Mouse (Mus musculus) regulatory T cell (primary cell): ENCODE measurements around the gene Pgm2l1.

Source experiments
- in situ Hi-C: fragments of 300-600 bp; cut with MboI, MseI; formaldehyde crosslinking; loops from one replicate; pipeline ENCODE4 v1.15.1; 2025; ENCODE audit warnings: high pct_unique_total_duplicates

Gene Pgm2l1

DNA sequence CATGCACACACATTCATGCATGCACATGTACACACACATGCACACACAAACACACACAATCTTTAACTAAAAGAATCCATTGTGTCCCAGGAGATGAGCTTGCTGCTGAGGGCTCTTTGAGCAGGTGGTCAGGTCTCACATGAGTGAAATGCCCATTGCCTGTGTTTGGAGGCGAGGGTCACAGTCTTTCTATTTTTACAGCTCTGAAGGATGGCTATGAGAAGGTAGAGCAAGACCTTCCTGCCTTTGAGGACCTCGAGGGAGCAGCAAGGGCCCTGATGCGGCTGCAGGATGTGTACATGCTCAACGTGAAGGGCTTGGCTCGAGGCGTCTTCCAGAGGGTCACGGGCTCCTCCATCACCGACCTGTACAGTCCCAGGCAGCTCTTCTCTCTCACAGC is 66.4 kb downstream of the Pgm2l1 start:
- in situ Hi-C loops = no loop called here

DNA sequence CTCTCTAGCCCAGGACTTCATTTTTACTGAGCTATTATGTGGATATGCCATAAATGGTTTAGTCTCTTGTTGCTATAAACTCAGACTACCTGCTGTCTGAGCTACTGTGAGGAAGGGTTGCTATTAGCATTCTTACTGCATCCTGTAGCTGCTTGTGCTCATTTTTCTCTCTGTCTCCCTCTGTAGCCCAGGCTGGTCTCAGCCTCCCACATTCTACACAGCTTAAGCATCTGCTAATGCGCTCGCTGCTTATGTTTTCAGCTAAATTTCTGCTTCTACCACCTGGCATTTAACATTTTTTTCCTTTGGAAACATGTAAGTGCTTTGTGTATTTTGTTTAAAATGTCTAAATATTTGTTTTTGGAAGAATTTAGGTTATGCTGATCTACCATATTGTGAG is 68.6 kb downstream of the Pgm2l1 start:
- in situ Hi-C loops = no loop called here

DNA sequence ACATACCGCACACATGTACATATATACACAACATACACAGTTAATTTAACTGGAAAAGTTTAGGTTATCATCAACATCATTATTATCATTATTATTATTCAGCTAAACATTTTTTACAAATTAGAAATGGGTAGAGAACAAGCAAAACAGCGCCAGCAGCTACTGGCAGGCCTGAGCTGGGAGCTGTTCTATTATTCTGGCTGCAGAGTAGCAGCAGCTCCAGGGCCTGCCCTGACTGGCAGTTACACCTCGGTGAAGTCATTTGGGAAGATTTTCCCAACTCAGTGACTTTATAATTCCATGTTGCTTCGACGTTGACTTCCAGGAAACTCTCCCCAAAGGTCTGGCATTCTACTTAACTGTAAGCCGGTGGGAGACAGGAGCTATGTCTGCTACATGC is 69.5 kb downstream of the Pgm2l1 start:
- in situ Hi-C loops = no loop called here

DNA sequence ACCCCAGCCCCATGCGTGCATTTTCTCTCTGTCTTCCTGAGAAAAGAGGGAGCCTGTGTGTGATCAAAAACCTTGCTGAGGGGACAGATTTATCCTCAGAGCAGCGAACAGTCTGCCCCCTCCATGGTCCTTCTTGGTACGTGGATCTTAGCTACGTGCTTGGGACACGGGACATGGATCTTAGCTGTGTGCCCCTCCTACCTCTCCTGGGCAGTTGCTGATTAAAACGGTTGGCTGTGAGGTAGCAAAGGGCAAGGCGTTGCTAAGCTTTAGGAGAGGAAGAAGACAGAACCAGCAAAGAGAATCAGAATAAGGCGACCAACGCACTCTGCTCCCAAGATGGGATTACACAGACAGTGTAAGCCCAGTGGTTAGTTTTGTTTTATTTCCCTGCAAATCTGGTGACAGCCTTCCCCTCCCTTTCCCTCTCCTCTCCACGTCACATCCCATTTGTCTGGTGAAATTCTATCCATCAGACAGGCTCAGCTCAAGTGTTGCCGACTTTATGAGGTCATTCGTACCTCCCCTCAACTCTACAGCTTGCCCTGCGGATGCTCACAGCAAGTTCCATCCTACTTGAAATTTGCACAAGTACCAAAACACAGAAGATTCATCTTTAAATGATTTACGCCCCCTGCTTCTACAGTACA is 71.8 kb downstream of the Pgm2l1 start:
- in situ Hi-C loops = no loop called here

DNA sequence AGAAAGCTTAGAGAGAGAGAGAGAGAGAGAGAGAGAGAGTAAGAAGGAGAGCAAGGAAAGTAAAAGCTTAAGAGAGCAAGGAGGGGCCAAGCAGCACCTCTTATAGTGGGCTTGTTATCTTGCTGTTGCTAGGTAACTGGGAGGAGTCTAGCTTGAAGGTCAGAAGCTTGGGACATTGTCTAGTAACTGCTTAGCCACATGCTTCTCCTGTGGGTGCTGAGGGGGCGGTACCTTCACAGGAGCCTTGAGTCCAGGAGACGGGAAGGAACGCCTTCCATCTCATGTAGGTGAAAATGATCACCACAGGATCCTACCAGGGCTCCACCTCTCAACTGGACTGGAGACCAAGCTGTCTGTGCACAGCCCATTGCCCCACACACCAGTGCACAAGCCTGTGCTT is 74.2 kb downstream of the Pgm2l1 start:
- in situ Hi-C loops = no loop called here

DNA sequence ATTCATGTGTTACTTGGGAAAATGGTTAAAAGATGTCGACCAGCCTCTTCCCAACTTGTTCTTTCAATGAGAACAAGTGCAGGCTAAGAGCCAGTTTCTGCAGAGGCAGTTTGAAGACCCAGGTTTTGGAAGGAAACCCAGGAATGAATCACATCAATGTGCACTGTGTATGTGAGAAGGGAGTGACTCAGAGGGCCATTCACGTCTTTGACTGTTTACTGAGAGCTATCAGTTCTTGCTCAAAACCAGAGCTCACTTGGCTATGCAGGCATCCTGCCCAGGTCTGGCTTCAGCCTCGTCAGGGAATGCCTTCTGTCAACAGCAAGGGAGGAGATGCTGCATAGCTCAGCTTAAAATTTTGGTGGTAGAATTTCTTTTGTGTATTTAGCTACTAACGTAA is 75.1 kb downstream of the Pgm2l1 start:
- in situ Hi-C loops = no loop called here

DNA sequence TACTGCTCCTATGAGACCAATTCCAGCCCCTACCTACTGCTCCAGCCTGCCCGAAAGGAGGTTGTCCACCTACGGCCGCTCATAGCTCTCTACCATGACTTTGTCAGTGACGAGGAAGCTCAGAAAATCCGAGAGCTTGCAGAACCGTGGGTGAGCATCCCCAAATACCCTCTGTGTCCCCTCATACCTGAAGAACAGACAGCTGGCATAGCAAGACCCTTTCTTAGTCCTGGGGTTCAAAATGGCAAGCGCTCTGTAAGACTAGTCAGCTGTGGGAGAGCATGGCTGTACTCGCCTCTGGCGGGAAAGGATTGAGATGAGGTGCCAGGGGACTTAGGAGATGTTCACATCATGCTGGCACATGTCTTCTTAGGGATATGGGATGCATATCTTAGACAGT is 78.7 kb downstream of the Pgm2l1 start:
- in situ Hi-C loops = no loop called here

DNA sequence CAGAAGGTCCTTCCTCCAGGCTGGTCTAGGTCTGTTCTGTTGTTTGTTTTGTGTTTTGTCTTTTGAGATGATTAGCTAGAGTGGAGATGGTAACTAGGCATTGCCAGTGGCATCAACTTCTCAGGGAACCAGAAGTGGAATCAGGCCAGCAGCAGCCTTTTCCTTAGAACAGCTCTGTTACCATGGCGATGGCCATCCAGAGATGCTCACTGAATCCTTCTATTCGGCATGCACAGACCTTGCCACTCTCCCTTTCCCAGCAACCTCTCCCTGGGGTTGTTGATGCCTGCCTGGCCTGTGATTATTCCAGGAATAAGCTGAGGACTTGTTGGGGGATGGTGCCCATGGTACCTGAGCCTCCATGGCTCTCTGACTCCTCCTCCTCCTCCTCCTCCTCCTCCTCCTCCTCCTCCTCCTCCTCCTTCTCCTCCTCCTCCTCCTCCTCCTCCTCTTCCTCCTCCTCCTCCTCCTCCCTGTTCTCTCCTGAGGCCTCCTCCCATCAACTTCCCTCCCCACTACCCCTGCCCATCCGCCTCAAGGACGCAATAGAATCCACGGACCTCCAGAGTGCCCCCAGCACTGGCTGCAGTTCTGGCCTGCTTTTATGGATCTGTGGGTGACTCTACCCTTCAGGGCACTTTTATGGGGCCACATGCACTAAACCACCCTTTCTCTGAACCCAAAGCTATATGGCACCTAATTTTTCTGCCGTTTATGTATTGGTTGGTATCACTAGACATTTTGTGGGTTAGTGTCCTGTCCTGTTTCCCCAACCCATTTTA is 80.9 kb downstream of the Pgm2l1 start:
- in situ Hi-C loops = no loop called here

DNA sequence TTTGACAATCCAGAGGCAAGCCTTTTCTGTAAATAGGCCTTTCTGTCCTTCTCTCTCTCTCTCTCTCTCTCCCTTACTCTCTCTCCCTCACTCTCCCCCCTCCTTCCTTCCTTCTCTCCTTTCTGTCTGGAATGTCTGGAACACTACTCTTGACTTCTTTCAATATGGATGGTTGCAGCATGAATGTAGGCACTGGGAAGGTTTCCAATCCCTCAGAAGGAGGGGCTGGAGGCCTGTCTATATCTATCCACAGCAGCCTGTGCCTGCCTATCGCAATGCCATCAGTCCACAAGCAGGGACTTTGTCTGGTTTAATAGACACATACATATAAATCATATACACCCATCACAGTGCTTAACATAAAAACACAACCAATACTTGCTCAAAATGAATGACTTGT is 82.0 kb downstream of the Pgm2l1 start:
- in situ Hi-C loops = no loop called here

DNA sequence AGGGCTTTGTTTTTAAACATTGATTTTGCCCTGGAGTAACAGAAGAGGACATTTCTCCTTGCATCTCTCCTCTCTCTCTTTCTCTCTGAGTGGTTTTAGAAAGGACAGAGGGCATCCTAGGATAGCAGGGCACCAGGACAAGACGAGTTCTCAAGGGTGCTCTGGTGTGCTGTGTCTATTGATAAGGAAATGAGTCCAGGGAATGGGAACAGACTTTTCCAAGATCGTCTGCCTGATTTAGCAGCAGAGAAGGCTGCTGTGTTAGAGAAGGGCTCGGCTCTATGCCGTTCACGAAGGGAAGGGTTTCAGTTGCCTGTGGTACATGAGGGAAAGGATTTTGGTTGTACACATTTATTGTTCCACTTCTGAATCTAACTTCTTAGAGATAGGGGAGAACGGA is 82.5 kb downstream of the Pgm2l1 start:
- in situ Hi-C loops = loop anchor here (10.0 kb wide), 1 partner anchor 1465 kb away; no protein-coding TSS in a partner anchor

DNA sequence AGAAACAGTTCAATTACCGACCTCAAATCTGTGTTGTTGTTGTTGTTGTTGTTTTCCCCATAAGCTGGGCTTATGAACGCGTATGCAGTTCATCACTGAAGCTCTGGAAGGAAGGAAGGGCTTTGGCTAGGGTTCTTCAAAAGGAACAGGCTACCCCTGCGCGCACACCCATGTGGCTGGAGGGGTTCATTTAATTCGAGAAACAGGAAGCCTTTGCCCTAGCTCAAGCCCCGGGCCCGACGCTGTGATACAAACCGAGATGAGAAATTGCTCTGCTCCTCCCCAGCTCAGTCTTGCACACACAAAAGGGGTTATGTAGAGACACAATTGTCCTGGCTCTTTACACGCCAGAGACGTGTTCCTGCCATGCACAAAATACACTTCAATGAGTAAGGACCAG is 83.1 kb downstream of the Pgm2l1 start:
- in situ Hi-C loops = loop anchor here (10.0 kb wide), 1 partner anchor 1465 kb away; no protein-coding TSS in a partner anchor

DNA sequence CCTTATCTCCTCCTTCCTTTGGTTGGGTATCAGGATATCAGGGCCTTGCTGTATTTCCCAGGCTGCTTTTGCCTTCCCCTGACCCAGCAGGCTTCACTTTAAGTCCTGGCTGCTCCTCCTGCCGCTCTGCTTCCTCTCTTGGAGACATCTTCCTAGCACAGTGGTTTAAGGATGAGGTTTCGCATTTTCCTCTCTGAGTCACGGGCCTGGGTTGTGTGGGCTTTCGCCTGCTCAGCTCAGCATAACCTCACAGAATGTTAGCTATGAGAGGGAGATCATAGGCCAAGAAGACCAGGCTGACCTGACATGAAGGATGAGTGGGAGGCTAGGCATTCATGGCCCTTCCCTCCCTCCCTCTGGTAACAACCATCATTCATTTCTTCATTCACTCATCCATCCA is 85.5 kb downstream of the Pgm2l1 start:
- in situ Hi-C loops = loop anchor here (10.0 kb wide), 1 partner anchor 1468 kb away; no protein-coding TSS in a partner anchor

DNA sequence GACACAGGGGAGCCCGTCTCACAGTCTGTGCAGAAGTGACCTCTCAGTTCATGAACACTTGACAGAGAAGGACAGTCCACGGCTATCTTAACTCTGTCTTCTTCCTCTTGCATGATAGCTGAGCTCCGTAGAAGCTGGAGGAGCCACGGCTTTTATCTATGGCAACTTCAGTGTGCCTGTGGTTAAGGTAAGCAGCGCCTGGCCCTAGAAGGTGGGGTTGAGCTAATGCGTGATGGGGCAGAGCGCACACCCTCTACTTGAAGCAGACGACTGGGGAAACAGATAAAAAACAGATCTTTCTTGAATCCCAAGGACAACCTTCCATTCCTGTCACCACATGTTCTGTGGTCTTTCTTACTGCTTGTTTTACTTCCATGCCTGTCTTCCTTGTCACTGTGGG is 89.7 kb downstream of the Pgm2l1 start:
- in situ Hi-C loops = loop anchor here (10.0 kb wide), 1 partner anchor 1472 kb away; no protein-coding TSS in a partner anchor

DNA sequence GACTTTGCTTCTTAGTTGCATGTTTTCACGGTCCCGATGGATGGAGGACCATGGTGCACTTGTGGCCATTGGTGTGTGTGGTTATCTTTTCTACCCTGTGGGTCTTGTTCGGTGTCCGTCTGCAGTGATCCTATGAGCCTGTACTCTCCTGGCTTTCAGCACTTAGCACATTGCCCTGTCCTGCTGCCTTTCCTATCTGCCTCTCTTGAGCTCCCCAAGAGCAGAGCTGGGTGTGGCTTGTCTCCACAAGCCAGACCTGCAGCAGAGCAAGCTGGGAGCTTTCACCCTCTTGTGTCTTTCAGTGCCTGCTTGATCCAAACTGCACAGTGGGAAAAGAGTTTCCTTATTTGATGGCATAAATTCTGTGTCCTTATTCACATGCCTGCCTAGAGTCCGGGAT is 90.3 kb downstream of the Pgm2l1 start:
- in situ Hi-C loops = loop anchor here (10.0 kb wide), 1 partner anchor 1473 kb away; no protein-coding TSS in a partner anchor

DNA sequence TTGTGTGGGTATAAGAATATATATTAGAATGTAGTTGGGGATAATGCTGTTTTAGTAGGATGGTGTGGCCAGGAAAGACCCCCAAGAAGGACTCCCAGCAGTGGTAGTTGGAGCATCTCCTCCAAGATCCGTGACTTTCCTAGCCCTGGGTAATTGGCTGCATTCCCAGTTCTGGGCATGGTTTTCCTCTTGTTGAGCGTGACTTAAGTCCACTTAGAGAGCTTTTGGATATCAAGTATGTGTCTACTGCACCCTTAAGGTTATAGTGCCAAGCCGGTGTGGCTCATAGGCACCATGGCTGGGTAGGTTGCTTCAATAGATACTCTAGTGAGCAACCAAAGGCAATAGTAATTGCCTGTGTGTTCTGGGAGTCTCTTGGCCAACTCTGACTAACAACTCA is 96.5 kb downstream of the Pgm2l1 start:
- in situ Hi-C loops = no loop called here

DNA sequence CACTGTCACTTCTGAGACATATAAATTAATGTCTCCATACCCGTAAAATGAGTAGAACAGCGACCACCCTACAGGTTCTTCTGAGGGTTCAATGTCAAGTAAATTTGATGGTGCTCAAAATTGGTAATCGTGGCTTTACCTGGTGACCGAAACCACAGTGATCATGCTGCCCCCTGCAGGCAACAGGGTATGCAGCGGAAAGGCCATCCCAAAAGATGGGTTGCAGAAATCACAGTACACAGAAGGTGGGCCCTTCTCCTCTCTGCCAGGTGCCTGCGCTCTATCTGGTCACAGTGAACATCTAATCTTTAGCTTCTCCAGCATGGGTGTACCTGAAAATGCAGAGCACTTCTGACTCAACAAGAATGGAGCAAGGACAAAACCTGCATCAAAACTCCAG is 98.3 kb downstream of the Pgm2l1 start:
- in situ Hi-C loops = no loop called here

DNA sequence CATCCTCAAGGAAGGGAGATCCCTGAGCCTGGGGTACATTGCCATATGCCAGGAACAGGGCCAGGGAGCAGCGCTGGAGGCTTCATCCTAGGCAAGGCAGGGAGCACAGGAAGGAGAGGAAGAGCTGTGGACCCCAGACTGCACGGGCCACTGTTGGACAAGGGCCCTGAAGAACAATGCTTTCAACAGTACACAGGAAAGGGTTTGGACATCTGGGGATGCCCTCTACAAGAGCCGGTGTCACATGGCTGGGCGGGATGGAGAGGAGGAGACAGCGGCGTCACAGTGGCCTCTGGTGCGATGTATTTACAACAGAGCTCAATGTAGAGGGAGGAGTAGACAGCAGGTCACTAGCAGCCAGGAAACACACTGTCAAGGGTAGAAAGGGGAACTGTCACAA is 100.3 kb downstream of the Pgm2l1 start:
- in situ Hi-C loops = no loop called here
